Mouse (Mus musculus) intestine, embryonic 16.5 days (tissue): ENCODE results near the gene Notch4. TPM values are rescaled to one million over a fixed set of nuclear protein-coding genes. Genes with fewer than 3 reads are reported as not detected.
A peak's percentile ranks its signal among the peaks of the same experiment; 100 is the strongest.

ENCODE experiments used
- ATAC-seq: fragments of 200-750 bp; cut with Nextera tagmentation; 2 replicates; pipeline ENCODE4 v1.8.0; 2017; ENCODE audit warnings: moderate TSS enrichment, moderate library complexity
- H3K27ac ChIP-seq: fragments of 300-500 bp; sonication (generic); 2 replicates; pipeline ENCODE4 v1.5.1; 2014; ENCODE audit warnings: mild to moderate bottlenecking, low read length
- H3K27me3 ChIP-seq: fragments of 300-500 bp; sonication (generic); replicated peaks from 2 replicates; pipeline ENCODE4 v1.6.1; 2014; ENCODE audit warnings: low read length, control low read depth, mixed read lengths; ENCODE audit not compliant: control insufficient read depth, insufficient read depth
- H3K36me3 ChIP-seq: fragments of 300-500 bp; sonication (generic); 2 replicates; pipeline ENCODE4 v1.6.1; 2014; ENCODE audit warnings: low read length, control low read depth; ENCODE audit not compliant: control insufficient read depth, insufficient read depth
- H3K4me1 ChIP-seq: fragments of 300-500 bp; sonication (generic); 2 replicates; pipeline ENCODE4 v1.6.1; 2014; ENCODE audit warnings: low read length, control low read depth, mixed read lengths; ENCODE audit not compliant: control insufficient read depth, insufficient read depth
- H3K4me2 ChIP-seq: fragments of 300-500 bp; sonication (generic); 2 replicates; pipeline ENCODE4 v1.6.1; 2014; ENCODE audit warnings: low read depth, low read length, control low read depth
- H3K4me3 ChIP-seq: fragments of 300-500 bp; sonication (generic); 2 replicates; pipeline ENCODE4 v1.5.1; 2014; ENCODE audit warnings: mild to moderate bottlenecking, low read length
- H3K9ac ChIP-seq: fragments of 300-500 bp; sonication (generic); 2 replicates; pipeline ENCODE4 v1.6.1; 2014; ENCODE audit warnings: low read depth, low read length
- H3K9me3 ChIP-seq: fragments of 300-500 bp; sonication (generic); 2 replicates; pipeline ENCODE4 v1.6.1; 2016; ENCODE audit warnings: low read length, control low read depth; ENCODE audit not compliant: control insufficient read depth
- WGBS: fragments of 180-500 bp; shearing (Covaris S2); extraction: QIAGEN DNeasy Blood & Tissue Kit; methylation state at CpG from one replicate; pipeline ENCODE4 v1.1.7; 2014; 5-methylcytosine and 5-hydroxymethylcytosine counted together
- polyA plus RNA-seq: library from polyadenylated mRNA; unstranded; fragments of >200 nt; fragmentation: Nextera tagmentation; extraction: Ambion mirVana; gene quantifications from 2 replicates; pipeline ENCODE4 v1.2.1, GENCODE M21; 2015

Gene Notch4
- polyA plus RNA-seq, 1 experiment from 2014 or later, result 2.5 TPM

- Histone ChIP-seq H3K9ac (peak overlapping the region; percentile 64), H3K27me3 (peaks cover 18% of the 10 kb centered on the region), H3K27ac (no peak overlapping the region), H3K4me1 (peaks cover 28% of the 10 kb centered on the region), H3K36me3 (no peaks in the 10 kb centered on the region), H3K9me3 (no peaks in the 10 kb centered on the region), H3K4me2 (peak overlapping the region; percentile 89), H3K4me3 (peak overlapping the region; percentile 41)
- WGBS, result 2% methylated on average over 26 of the region's 26 CpGs
- ATAC-seq, result peak; percentile 42; the same call in 1 of the 2 replicates
Measured at GRCm38 (mm10) chr17:34632261-34632691, 68.2 kb downstream of the Notch4 start.

GRCm38 (mm10) chr17:34635671-34636070 is 71.6 kb downstream of the Notch4 start:
- Histone ChIP-seq H3K27ac (no peak overlapping the region), H3K4me1 (peaks cover 11% of the 10 kb centered on the region), H3K27me3 (peaks cover 11% of the 10 kb centered on the region), H3K4me3 (no peak overlapping the region), H3K9ac (no peak overlapping the region), H3K9me3 (no peaks in the 10 kb centered on the region), H3K4me2 (no peak overlapping the region), H3K36me3 (no peaks in the 10 kb centered on the region)
- 68% methylated on average over 2 of the region's 2 CpGs for WGBS
- ATAC-seq, result no peak

DNA sequence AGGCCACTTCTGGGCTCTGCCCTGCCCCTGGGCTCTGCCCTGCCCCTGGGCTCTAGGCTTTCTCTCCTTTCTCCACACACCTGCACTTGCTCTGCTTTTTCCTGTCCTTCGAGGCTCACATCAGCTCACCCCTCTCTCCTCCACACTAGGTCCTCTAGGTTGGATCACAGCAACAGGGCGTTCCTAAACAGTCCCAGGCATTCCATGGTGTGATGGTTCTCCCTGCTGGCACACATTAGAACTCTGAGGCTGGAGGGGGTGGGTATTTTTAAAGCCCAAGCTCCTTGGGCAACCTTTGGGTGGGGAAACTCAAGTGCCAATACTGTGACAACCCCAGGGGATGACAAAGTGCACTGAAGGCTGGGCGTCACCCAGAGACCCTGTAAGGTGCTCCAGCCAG is 73.4 kb downstream of the Notch4 start:
- Histone ChIP-seq H3K27me3 (no peaks in the 10 kb centered on the region), H3K4me2 (no peak overlapping the region), H3K36me3 (no peaks in the 10 kb centered on the region), H3K27ac (no peak overlapping the region), H3K4me1 (no peaks in the 10 kb centered on the region), H3K9ac (0 out of 2 replicates have a peak overlapping the region, but pooled peaks have one; percentile 5), H3K9me3 (no peaks in the 10 kb centered on the region), H3K4me3 (no peak overlapping the region)
- no peak for ATAC-seq
- WGBS, result 67% methylated on average over 3 of the region's 3 CpGs

Other genes with a start within 250 kb of the Notch4 start
- 0.05 TPM in 1 of 2 replicates, not detected in the other for gene H2-Eb2, start 238.6 kb upstream of the Notch4 start, polyA plus RNA-seq
- gene Btnl2, start 209.4 kb upstream of the Notch4 start, polyA plus RNA-seq, result 10.6 and 16.0 TPM in 2 replicates
- gene Btnl1, start 187.1 kb upstream of the Notch4 start, polyA plus RNA-seq, result 30.2 and 43.2 TPM in 2 replicates
- gene BC051142, start 165.4 kb upstream of the Notch4 start, polyA plus RNA-seq, result 0.81 and 1.2 TPM in 2 replicates
- gene Btnl4, start 87.0 kb upstream of the Notch4 start, polyA plus RNA-seq, result 18.1 and 22.3 TPM in 2 replicates
- gene Btnl6, start 46.9 kb upstream of the Notch4 start, polyA plus RNA-seq, result 30.9 and 41.7 TPM in 2 replicates
- 12.0 and 12.5 TPM in 2 replicates for gene Gpsm3, start 25.5 kb downstream of the Notch4 start, polyA plus RNA-seq
- 5.6 and 6.9 TPM in 2 replicates for gene Pbx2, start 27.0 kb downstream of the Notch4 start, polyA plus RNA-seq
- gene Ager, start 33.6 kb downstream of the Notch4 start, polyA plus RNA-seq, result 2.3 and 2.4 TPM in 2 replicates
- 190 and 197 TPM in 2 replicates for gene Rnf5, start 39.4 kb downstream of the Notch4 start, polyA plus RNA-seq
- 61.8 and 67.9 TPM in 2 replicates for gene Agpat1, start 40.0 kb downstream of the Notch4 start, polyA plus RNA-seq
- 4.0 and 4.6 TPM in 2 replicates for gene Egfl8, start 51.7 kb downstream of the Notch4 start, polyA plus RNA-seq
- gene Ppt2, start 64.2 kb downstream of the Notch4 start, polyA plus RNA-seq, result 32.3 and 32.9 TPM in 2 replicates
- 0.32 and 0.47 TPM in 2 replicates for gene Prrt1, start 65.3 kb downstream of the Notch4 start, polyA plus RNA-seq
- gene Fkbpl, start 80.5 kb downstream of the Notch4 start, polyA plus RNA-seq, result 10.2 and 14.4 TPM in 2 replicates
- gene Atf6b, start 82.9 kb downstream of the Notch4 start, polyA plus RNA-seq, result 66.3 and 69.1 TPM in 2 replicates
- gene Tnxb, start 106.3 kb downstream of the Notch4 start, polyA plus RNA-seq, result 1.1 TPM in 2 replicates
- 0.83 and 0.92 TPM in 2 replicates for gene C4b, start 179.6 kb downstream of the Notch4 start, polyA plus RNA-seq
- 0.06 and 15.4 TPM in 2 replicates for gene Cyp21a1, start 240.3 kb downstream of the Notch4 start, polyA plus RNA-seq